Mouse (Mus musculus): ENCODE results near the gene Tmod3.
A peak's percentile ranks its signal among the peaks of the same experiment; 100 is the strongest.
"Not testable (repeated sequence)": the region's sequence is repeated elsewhere in the genome, so short reads cannot be mapped to it uniquely, and the experiment has no call there.

The Tmod3 gene

DNA sequence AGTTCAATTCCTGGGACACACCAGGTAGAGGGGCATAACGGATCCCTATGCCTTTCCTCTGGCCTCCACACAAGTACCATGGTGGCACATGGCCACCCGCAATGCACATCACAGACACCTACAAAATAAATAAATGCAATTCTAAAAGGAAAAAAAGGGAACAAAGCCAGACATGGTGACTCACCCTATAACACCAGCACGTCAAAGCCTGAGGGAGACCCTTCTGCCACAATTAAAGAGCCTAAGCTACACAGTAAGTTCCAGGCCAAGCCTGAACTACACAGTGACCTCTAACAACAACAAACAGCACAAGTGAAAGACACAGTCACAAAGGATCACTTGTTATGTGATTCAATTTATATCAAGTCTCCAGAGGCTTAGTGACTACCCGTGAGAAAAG, 5.7 kb downstream of the Tmod3 start:
- DNase-seq, result no peak

DNA sequence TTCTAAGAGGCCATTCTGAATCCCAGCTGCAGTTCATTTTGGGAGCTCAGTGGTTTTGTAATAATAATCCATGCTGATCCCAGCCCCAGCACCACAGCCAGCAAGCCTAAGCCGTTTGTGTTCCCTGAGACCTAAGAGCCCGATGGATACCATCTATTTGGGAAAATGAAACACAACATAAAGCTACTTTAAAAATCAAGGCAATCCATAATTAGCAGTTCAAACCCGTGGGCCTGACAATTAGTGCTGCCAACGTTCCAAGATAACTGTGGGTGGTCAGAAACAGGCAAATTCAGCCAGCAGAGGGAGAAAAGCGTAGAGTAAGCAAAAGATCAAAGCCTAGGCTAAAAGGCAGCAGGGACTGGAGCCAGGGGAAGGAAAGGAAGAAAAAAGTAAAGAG, 8.1 kb downstream of the Tmod3 start:
- DNase-seq, result no peak

- DNase-seq, result no peak
Observed at GRCm38 (mm10) chr9:75549010-75549409, 10.4 kb downstream of the Tmod3 start.

GRCm38 (mm10) chr9:75546885-75547553, 12.4 kb downstream of the Tmod3 start:
- DNase-seq, result peak; percentile 12 to 22

- DNase-seq, result no peak
Observed at GRCm38 (mm10) chr9:75545514-75545913, 13.9 kb downstream of the Tmod3 start.

DNA sequence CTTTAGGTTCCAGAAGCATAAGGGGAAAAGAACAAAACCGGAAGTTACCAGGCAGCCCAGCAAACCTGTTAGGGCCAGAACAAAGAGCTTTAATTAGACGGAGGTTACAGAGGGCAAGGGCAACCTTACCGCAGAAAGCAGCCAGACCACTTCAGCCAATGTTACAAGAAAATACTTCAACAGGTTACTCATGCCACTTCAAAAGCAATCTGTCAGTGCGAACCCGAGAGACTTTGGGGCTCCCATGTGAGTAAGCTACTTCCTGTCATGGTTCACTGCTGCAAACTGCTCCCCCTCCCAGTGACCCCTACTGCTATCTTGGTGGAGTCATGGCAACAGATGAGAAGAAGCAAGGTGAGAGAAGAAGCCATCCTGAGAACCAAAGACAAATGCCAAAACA, 18.0 kb downstream of the Tmod3 start:
- DNase-seq, result peak in 1 of 2 experiments; percentile 35

GRCm38 (mm10) chr9:75536422-75536821, 23.0 kb downstream of the Tmod3 start:
- DNase-seq, result no peak

GRCm38 (mm10) chr9:75534431-75534962, 25.0 kb downstream of the Tmod3 start:
- DNase-seq, result no peak

- DNase-seq, result not testable (repeated sequence)
Observed at GRCm38 (mm10) chr9:75532989-75533388, 26.5 kb downstream of the Tmod3 start.

DNA sequence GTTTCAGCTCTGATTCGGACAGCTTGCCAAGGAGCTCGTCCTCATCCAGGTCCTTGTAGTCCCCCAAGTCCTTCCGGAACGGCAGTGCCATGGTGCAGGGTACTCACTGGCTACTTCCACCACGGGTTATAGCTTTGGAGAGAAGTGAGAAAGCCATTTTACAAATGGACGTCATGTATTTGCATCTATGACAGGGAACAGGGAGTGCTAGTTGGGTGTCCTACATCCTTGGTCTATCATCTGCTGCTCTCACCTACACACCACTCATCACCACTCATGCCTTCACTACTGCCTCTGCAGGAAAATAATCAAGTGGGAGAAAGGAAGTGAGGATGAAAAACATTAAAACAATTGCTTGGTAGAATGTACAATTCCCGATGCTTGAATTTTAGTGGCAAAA, 27.0 kb downstream of the Tmod3 start:
- no peak for DNase-seq

- no peak for DNase-seq
Observed at GRCm38 (mm10) chr9:75529358-75529757, 30.1 kb downstream of the Tmod3 start.

DNA sequence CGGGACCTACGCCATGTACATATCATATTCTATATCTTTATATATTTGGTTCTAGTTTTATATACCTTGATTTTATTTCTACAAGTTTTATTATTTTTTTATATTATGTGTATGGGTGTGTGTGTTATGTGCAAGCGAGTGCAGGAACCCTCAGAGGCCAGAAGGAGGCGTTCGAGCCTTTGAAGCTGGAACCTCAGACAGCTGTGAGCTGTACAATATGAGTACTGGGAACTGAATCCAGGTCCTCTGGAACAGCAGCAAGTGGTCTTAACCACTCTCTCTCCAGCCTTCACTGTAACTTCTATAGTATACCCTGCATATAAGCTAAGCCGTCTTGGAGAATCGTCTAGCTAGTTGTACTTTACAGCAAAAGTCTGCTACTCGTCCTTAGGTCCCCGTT, 31.4 kb downstream of the Tmod3 start:
- no peak for DNase-seq

DNA sequence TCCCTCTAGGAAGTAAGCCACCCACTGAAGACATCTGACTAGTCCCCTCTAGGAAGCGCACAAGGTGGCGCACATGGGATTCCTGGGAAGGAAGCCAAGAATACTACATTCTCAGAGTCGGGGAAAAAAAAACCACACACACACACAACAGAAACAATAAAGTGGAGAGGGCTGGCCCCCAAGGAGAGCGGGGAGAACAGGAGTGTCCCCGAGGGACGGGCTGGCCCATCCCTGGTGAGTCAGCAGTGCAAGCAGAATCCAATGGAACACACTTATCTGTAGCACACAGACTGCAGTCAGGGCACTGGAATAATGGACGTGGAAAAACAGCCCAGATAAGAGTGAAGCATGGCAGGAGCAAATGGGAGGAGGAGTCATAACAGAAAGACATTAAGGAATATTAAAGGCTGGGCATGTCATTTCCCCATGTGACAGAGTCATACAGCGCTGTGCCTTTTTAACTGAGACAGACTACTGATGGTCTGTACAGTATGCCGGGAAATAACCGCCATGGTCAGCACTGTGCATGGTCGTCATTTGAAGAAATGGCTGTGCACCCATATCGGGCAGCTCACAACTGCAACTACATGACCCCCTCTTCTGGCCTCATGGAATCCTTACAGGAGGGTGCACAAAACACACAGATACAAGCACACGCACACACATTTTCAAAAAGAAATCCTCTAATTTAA, 31.9 kb downstream of the Tmod3 start:
- DNase-seq, result no peak

GRCm38 (mm10) chr9:75523646-75524045, 35.8 kb downstream of the Tmod3 start:
- DNase-seq, result no peak

DNA sequence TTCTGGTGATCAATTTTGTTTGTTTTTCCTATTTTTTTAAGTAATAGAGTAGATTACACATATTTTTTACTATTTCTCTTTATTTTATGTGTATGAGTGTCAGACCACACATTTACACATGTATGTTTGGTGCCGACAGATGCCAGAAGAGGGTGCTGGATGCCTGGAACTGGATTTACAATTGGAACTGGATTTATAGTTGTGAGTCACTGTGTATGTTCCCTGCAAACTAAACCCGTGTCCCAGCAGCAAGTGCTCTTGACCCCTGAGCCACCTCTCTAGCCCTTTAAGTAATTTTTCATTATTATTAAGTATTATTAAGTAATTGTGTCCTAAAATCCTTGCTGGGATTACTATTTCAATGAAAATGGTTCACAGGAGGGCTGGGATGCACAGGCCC, 37.2 kb downstream of the Tmod3 start:
- no peak for DNase-seq

DNA sequence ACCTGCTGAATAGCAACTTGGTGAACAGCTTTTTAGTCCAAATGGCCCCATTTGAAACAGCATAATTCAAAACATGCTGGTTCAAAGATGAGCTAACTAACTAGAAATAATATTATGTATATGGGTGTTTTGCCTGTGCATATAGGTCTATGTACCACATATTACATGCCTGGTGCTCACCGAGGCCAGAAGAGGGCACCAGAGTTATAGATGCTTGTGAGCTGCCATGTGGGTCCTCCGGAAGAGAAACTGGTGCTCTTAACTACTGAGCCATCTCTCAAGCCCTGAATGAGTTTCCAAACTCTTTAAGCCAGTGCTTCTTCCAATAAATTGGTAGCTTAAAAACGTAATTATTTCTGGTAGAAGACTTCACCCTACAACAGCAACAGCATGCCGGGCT, 37.7 kb downstream of the Tmod3 start:
- DNase-seq, result peak in 1 of 2 experiments; percentile 35

DNA sequence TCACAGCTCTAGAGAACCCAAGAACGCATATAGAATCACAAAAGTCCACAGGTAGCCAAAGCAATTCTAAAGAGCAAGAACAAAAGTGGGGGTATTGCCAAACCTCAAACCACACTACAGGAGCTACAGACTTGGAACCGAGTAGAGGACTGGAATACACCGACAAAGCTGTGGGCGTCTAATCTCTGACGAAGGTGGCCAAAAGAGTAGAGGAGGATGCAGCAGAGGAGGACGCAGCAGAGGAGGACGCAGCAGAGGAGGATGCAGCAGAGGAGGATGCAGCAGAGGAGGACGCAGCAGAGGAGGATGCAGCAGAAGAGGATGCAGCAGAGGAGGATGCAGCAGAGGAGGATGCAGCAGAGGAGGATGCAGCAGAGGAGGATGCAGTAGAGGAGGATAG, 38.5 kb downstream of the Tmod3 start:
- no peak for DNase-seq

DNA sequence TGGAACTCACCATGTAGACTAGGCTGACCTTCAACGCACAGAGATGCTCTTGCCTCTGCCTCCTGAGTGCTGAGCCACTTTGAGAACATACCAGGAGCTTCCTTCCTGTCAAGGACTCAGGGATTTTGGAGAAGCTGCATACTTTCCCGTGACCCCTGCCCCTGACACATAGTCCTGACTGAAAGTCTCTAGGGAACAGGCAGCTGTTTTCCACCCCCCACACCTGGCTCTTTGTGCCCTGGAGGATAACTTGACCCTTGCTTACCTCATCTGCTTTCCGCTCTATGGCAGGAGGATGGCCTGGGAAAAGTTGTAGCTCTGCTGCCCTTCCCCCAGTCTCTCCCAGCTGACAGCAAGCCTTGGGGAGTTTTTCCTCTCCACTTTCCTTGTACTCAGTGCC, 41.7 kb downstream of the Tmod3 start:
- DNase-seq, result no peak

- DNase-seq, result no peak
Observed at GRCm38 (mm10) chr9:75515464-75516113, 43.9 kb downstream of the Tmod3 start.

GRCm38 (mm10) chr9:75511236-75511939, 48.1 kb downstream of the Tmod3 start:
- DNase-seq, result no peak

- DNase-seq, result no peak
Observed at GRCm38 (mm10) chr9:75504311-75504710, 55.1 kb downstream of the Tmod3 start.

- DNase-seq, result no peak
Observed at GRCm38 (mm10) chr9:75498571-75498970, 60.9 kb downstream of the Tmod3 start.

DNA sequence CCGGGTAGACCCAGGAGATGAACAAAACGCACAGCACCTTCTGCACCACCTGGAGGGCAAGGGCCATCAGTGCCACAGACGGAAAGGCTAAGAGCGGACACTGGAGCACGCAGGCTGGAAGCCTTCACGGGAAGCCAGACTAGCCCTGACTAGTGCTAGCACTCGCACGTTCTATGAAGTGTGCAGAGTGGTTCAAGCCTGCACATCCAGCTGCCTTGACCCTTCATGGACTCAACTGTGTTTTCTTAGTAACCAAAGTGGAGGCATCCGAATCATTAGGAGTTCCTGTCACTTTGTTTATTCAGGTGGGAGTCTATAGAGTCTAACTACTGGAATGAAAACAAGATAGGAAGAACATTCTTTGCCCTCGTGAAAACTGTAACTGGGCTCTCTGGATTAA, 63.5 kb downstream of the Tmod3 start:
- no peak for DNase-seq
